Mouse (Mus musculus): ENCODE results near the gene Gm49395. TPM values are rescaled to one million over a fixed set of nuclear protein-coding genes. Genes with fewer than 3 reads are reported as not detected.
A peak's percentile ranks its signal among the peaks of the same experiment; 100 is the strongest.

Gene Gm49395
- polyA plus RNA-seq, 1 experiment from 2014 or later, result 2.3 TPM

GRCm38 (mm10) chr13:115050660-115051559 lies 50.8 kb downstream of the Gm49395 start:
- Histone ChIP-seq H3K9ac (no peak overlapping the region), H3K27me3 (no peaks in the 10 kb centered on the region), H3K4me2 (no peak overlapping the region), H3K4me1 (replicated peaks) (no peaks in the 10 kb centered on the region), H3K9me3 (replicated peaks) (no peaks in the 10 kb centered on the region), H3K4me3 (replicated peaks) (no peak overlapping the region), H3K36me3 (replicated peaks) (no peaks in the 10 kb centered on the region), H3K27ac (replicated peaks) (no peak overlapping the region)
- WGBS (ENCODE audit: insufficient replicate concordance), result 66% methylated on average over 13 of the region's 13 CpGs
- ATAC-seq (ENCODE audit: insufficient read depth), result no peak

GRCm38 (mm10) chr13:115042652-115043051 lies 59.1 kb downstream of the Gm49395 start:
- H3K4me3 ChIP-seq (replicated peaks), result no peak overlapping the region
- no peak overlapping the region for H3K9ac ChIP-seq
- no peaks in the 10 kb centered on the region for H3K4me1 ChIP-seq (replicated peaks)
- whole genome bisulfite sequencing (ENCODE audit: insufficient replicate concordance), result 20% methylated on average over 2 of the region's 2 CpGs
- H3K27me3 ChIP-seq, result no peaks in the 10 kb centered on the region
- H3K36me3 ChIP-seq (replicated peaks), result no peaks in the 10 kb centered on the region
- no peak for ATAC-seq (ENCODE audit: insufficient read depth)
- no peaks in the 10 kb centered on the region for H3K9me3 ChIP-seq (replicated peaks)
- no peak overlapping the region for H3K4me2 ChIP-seq
- no peak overlapping the region for H3K27ac ChIP-seq (replicated peaks)

GRCm38 (mm10) chr13:115037304-115037703 lies 64.4 kb downstream of the Gm49395 start:
- ATAC-seq (ENCODE audit: insufficient read depth), result no peak

GRCm38 (mm10) chr13:115035387-115035786 lies 66.3 kb downstream of the Gm49395 start:
- no peak overlapping the region for H3K27ac ChIP-seq (replicated peaks)
- no peaks in the 10 kb centered on the region for H3K27me3 ChIP-seq

More at GRCm38 (mm10) chr13:115037304-115037703, 64.4 kb downstream of the Gm49395 start:
- Histone ChIP-seq H3K27me3 (no peaks in the 10 kb centered on the region), H3K9me3 (replicated peaks) (no peaks in the 10 kb centered on the region), H3K4me1 (replicated peaks) (no peaks in the 10 kb centered on the region), H3K36me3 (replicated peaks) (no peaks in the 10 kb centered on the region), H3K27ac (replicated peaks) (no peak overlapping the region), H3K4me2 (no peak overlapping the region), H3K9ac (no peak overlapping the region), H3K4me3 (replicated peaks) (no peak overlapping the region)
- WGBS (ENCODE audit: insufficient replicate concordance), result 62% methylated on average over 4 of the region's 4 CpGs

GRCm38 (mm10) chr13:115033135-115033534 lies 68.6 kb downstream of the Gm49395 start:
- H3K9ac ChIP-seq, result no peak overlapping the region
- WGBS (ENCODE audit: insufficient replicate concordance), result 47% methylated on average over 2 of the region's 2 CpGs
- H3K4me3 ChIP-seq (replicated peaks), result no peak overlapping the region
- H3K27me3 ChIP-seq, result no peaks in the 10 kb centered on the region
- no peak overlapping the region for H3K4me2 ChIP-seq
- no peaks in the 10 kb centered on the region for H3K4me1 ChIP-seq (replicated peaks)
- H3K36me3 ChIP-seq (replicated peaks), result no peaks in the 10 kb centered on the region
- no peak overlapping the region for H3K27ac ChIP-seq (replicated peaks)
- H3K9me3 ChIP-seq (replicated peaks), result no peaks in the 10 kb centered on the region
- peak; percentile 28; the same call in 1 of the 2 replicates for ATAC-seq (ENCODE audit: insufficient read depth)

More at GRCm38 (mm10) chr13:115035387-115035786, 66.3 kb downstream of the Gm49395 start:
- ATAC-seq (ENCODE audit: insufficient read depth), result no peak
- no peak overlapping the region for H3K9ac ChIP-seq
- no peaks in the 10 kb centered on the region for H3K36me3 ChIP-seq (replicated peaks)
- 42% methylated on average over 8 of the region's 8 CpGs for WGBS (ENCODE audit: insufficient replicate concordance)
- no peaks in the 10 kb centered on the region for H3K4me1 ChIP-seq (replicated peaks)
- H3K4me3 ChIP-seq (replicated peaks), result no peak overlapping the region
- H3K4me2 ChIP-seq, result no peak overlapping the region
- H3K9me3 ChIP-seq (replicated peaks), result no peaks in the 10 kb centered on the region

- 65% methylated on average over 17 of the region's 17 CpGs for WGBS (ENCODE audit: insufficient replicate concordance)
- no peak overlapping the region for H3K27ac ChIP-seq (replicated peaks)
- H3K9ac ChIP-seq, result no peak overlapping the region
- no peak overlapping the region for H3K4me3 ChIP-seq (replicated peaks)
- H3K4me2 ChIP-seq, result no peak overlapping the region
- no peaks in the 10 kb centered on the region for H3K9me3 ChIP-seq (replicated peaks)
- H3K27me3 ChIP-seq, result no peaks in the 10 kb centered on the region
- H3K4me1 ChIP-seq (replicated peaks), result no peaks in the 10 kb centered on the region
- no peaks in the 10 kb centered on the region for H3K36me3 ChIP-seq (replicated peaks)
- no peak for ATAC-seq (ENCODE audit: insufficient read depth)
Observed at GRCm38 (mm10) chr13:115031177-115032000, 70.3 kb downstream of the Gm49395 start.

GRCm38 (mm10) chr13:115025394-115025793 lies 76.3 kb downstream of the Gm49395 start:
- H3K27me3 ChIP-seq, result no peaks in the 10 kb centered on the region

GRCm38 (mm10) chr13:115022117-115022787 lies 79.5 kb downstream of the Gm49395 start:
- H3K9ac ChIP-seq, result no peak overlapping the region
- no peak overlapping the region for H3K4me2 ChIP-seq
- WGBS (ENCODE audit: insufficient replicate concordance), result 70% methylated on average over 6 of the region's 6 CpGs
- no peaks in the 10 kb centered on the region for H3K4me1 ChIP-seq (replicated peaks)
- no peaks in the 10 kb centered on the region for H3K36me3 ChIP-seq (replicated peaks)
- H3K9me3 ChIP-seq (replicated peaks), result no peaks in the 10 kb centered on the region
- no peak for ATAC-seq (ENCODE audit: insufficient read depth)
- no peak overlapping the region for H3K27ac ChIP-seq (replicated peaks)
- H3K27me3 ChIP-seq, result no peaks in the 10 kb centered on the region
- no peak overlapping the region for H3K4me3 ChIP-seq (replicated peaks)

More at GRCm38 (mm10) chr13:115025394-115025793, 76.3 kb downstream of the Gm49395 start:
- Histone ChIP-seq H3K36me3 (replicated peaks) (no peaks in the 10 kb centered on the region), H3K9ac (no peak overlapping the region), H3K27ac (replicated peaks) (no peak overlapping the region), H3K4me3 (replicated peaks) (no peak overlapping the region), H3K4me1 (replicated peaks) (no peaks in the 10 kb centered on the region), H3K4me2 (no peak overlapping the region), H3K9me3 (replicated peaks) (no peaks in the 10 kb centered on the region)
- 57% methylated on average over 3 of the region's 3 CpGs for WGBS (ENCODE audit: insufficient replicate concordance)
- ATAC-seq (ENCODE audit: insufficient read depth), result no peak

GRCm38 (mm10) chr13:115021411-115021810 lies 80.3 kb downstream of the Gm49395 start:
- Histone ChIP-seq H3K36me3 (replicated peaks) (no peaks in the 10 kb centered on the region), H3K27me3 (no peaks in the 10 kb centered on the region), H3K27ac (replicated peaks) (no peak overlapping the region), H3K9ac (no peak overlapping the region), H3K9me3 (replicated peaks) (no peaks in the 10 kb centered on the region), H3K4me3 (replicated peaks) (no peak overlapping the region), H3K4me1 (replicated peaks) (no peaks in the 10 kb centered on the region), H3K4me2 (no peak overlapping the region)
- no peak for ATAC-seq (ENCODE audit: insufficient read depth)
- WGBS (ENCODE audit: insufficient replicate concordance), result 22% methylated on average over 10 of the region's 10 CpGs

- H3K4me2 ChIP-seq, result no peak overlapping the region
- ATAC-seq (ENCODE audit: insufficient read depth), result no peak
- no peaks in the 10 kb centered on the region for H3K36me3 ChIP-seq (replicated peaks)
- H3K27me3 ChIP-seq, result no peaks in the 10 kb centered on the region
- H3K27ac ChIP-seq (replicated peaks), result no peak overlapping the region
- H3K4me3 ChIP-seq (replicated peaks), result no peak overlapping the region
- H3K9ac ChIP-seq, result no peak overlapping the region
- H3K4me1 ChIP-seq (replicated peaks), result no peaks in the 10 kb centered on the region
- H3K9me3 ChIP-seq (replicated peaks), result no peaks in the 10 kb centered on the region
- WGBS (ENCODE audit: insufficient replicate concordance), result 59% methylated on average over 4 of the region's 4 CpGs
Observed at GRCm38 (mm10) chr13:115020727-115021126, 81.0 kb downstream of the Gm49395 start.

GRCm38 (mm10) chr13:115017545-115017944 lies 84.2 kb downstream of the Gm49395 start:
- no peak overlapping the region for H3K27ac ChIP-seq (replicated peaks)
- no peaks in the 10 kb centered on the region for H3K36me3 ChIP-seq (replicated peaks)
- H3K9ac ChIP-seq, result no peak overlapping the region
- no peaks in the 10 kb centered on the region for H3K9me3 ChIP-seq (replicated peaks)
- 80% methylated on average over 9 of the region's 9 CpGs for WGBS (ENCODE audit: insufficient replicate concordance)
- no peak overlapping the region for H3K4me2 ChIP-seq
- no peak for ATAC-seq (ENCODE audit: insufficient read depth)
- no peaks in the 10 kb centered on the region for H3K27me3 ChIP-seq
- H3K4me1 ChIP-seq (replicated peaks), result no peaks in the 10 kb centered on the region
- H3K4me3 ChIP-seq (replicated peaks), result no peak overlapping the region
